Comparison of ENCODE assay signal across 2 mouse cellular contexts in genomic region chr9:54560831-54561601, GRCm38 (mm10).
TF ChIP-seq lines count a peak whose summit lies in the region.

No protein-coding gene starts in this region.

TF ChIP-seq in CH12.LX, 34 proteins besides CTCF, POLR2A, EP300 and RAD21:
- TF ChIP-seq ZNF384 (IDR thresholded peaks at IDR 0.05; ENCODE audit: low read depth, low read length) (peak; percentile 73), MXI1 (IDR thresholded peaks at IDR 0.05; ENCODE audit: low read depth, low read length) (no peak)

TF ChIP-seq in MEL, 35 proteins besides CTCF, POLR2A, EP300 and RAD21:
- TF ChIP-seq UBTF (IDR thresholded peaks at IDR 0.05; ENCODE audit: borderline replicate concordance, insufficient read depth, low read depth, low read length) (no peak), ZNF384 (IDR thresholded peaks at IDR 0.05; ENCODE audit: low read depth, low read length) (peak; percentile 85)
